Mouse (Mus musculus) liver, adult 2 months (tissue): ENCODE measurements around the gene Syt9.

ENCODE experiments used
- CTCF ChIP-seq: fragments of 200-500 bp; IDR thresholded peaks from 2 replicates; pipeline ENCODE4 v1.5.1; 2011; ENCODE audit warnings: low read depth, low read length, control low read depth
- POLR2A ChIP-seq: fragments of 200-500 bp; IDR thresholded peaks from 2 replicates; pipeline ENCODE4 v1.6.1; 2011; ENCODE audit warnings: low read length, control low read depth; ENCODE audit not compliant: insufficient read depth; ENCODE audit errors: extremely low read depth

DNA sequence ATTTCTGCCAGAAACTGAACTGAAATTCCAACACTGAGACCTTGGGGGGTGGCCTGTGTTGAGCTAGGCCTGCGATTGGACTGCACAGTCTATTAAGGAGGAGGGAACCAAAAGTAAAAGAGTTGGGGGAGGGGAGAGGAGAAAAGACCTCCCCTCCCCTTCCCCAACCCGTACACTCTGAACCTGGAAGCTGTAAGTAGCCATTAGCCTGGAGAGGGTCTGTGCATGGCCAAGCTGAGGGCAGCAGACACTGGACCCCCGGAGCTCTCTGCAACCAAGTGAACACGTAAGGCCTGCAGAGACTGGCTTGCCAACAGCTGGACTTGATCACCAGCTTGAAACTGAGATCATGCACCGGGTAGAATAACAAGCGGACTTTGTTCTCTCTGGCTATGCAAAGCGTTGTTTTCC, 196.7 kb downstream of the Syt9 start, which contains the start of gene Olfml1:
- TF ChIP-seq CTCF (no peak), POLR2A (no peak)
